Mouse (Mus musculus) forebrain, postnatal 0 days (tissue): ENCODE data around the gene Sclt1. TPM values are rescaled to one million over a fixed set of nuclear protein-coding genes. Genes with fewer than 3 reads are reported as not detected.
A peak's percentile ranks its signal among the peaks of the same experiment; 100 is the strongest.
"Not testable (repeated sequence)": the region's sequence is repeated elsewhere in the genome, so short reads cannot be mapped to it uniquely, and the experiment has no call there.

ENCODE experiments used
- ATAC-seq: fragments of 200-750 bp; cut with Nextera tagmentation; 2 replicates; pipeline ENCODE4 v1.8.0; 2017; ENCODE audit warnings: mild to moderate bottlenecking, moderate library complexity
- DNase-seq: peaks from one replicate; pipeline ENCODE4 v3.0.0-alpha.2; 2015
- H3K27ac ChIP-seq: fragments of 300-500 bp; sonication (generic); 2 replicates; pipeline ENCODE4 v1.5.1; 2014; ENCODE audit warnings: low read depth, mild to moderate bottlenecking, antibody characterized with exemption, low read length, moderate library complexity, mixed read lengths
- H3K27me3 ChIP-seq: fragments of 300-500 bp; sonication (generic); 2 replicates; pipeline ENCODE4 v1.6.1; 2014; ENCODE audit warnings: mild to moderate bottlenecking, low read length, mixed read lengths; ENCODE audit not compliant: insufficient read depth
- H3K36me3 ChIP-seq: fragments of 300-500 bp; sonication (generic); 2 replicates; pipeline ENCODE4 v1.6.1; 2014; ENCODE audit warnings: mild to moderate bottlenecking, moderate library complexity; ENCODE audit not compliant: insufficient read depth
- H3K4me1 ChIP-seq: fragments of 300-500 bp; sonication (generic); 2 replicates; pipeline ENCODE4 v1.6.1; 2014; ENCODE audit warnings: antibody characterized with exemption; ENCODE audit not compliant: insufficient read depth
- H3K4me2 ChIP-seq: fragments of 300-500 bp; sonication (generic); 2 replicates; pipeline ENCODE4 v1.6.1; 2014; ENCODE audit warnings: low read depth, mild to moderate bottlenecking, moderate library complexity
- H3K4me3 ChIP-seq: fragments of 300-500 bp; sonication (generic); 2 replicates; pipeline ENCODE4 v1.5.1; 2014; ENCODE audit warnings: low read depth, low read length, mixed read lengths
- H3K9ac ChIP-seq: fragments of 300-500 bp; sonication (generic); 2 replicates; pipeline ENCODE4 v1.6.1; 2014; ENCODE audit warnings: mild to moderate bottlenecking
- H3K9me3 ChIP-seq: fragments of 300-500 bp; sonication (generic); 2 replicates; pipeline ENCODE4 v1.6.1; 2016; ENCODE audit warnings: low read length
- CTCF ChIP-seq: sonication (generic); IDR thresholded peaks from 2 replicates; pipeline ENCODE4 v1.5.1; 2016; ENCODE audit warnings: antibody characterized with exemption, control low read depth, low read depth
- WGBS: fragments of 180-500 bp; shearing (Covaris S2); extraction: QIAGEN DNeasy Blood & Tissue Kit; methylation state at CpG from one replicate; pipeline ENCODE4 v1.1.7; 2014; 5-methylcytosine and 5-hydroxymethylcytosine counted together
- polyA plus RNA-seq: library from polyadenylated mRNA; unstranded; fragments of >200 nt; fragmentation: Nextera tagmentation; extraction: Ambion mirVana; gene quantifications from 2 replicates; pipeline ENCODE4 v1.2.1, GENCODE M21; 2015
- total RNA-seq: library from RNA; depleted of rRNA; stranded (reverse); fragments of >200 nt; gene quantifications from 2 replicates; pipeline ENCODE4 v1.2.3, GENCODE M21; 2014

Gene Sclt1
- total and polyA plus RNA-seq, 2 experiments from 2014 or later: 12.3 to 23.6 TPM

- WGBS: 65% methylated on average over 4 of the region's 4 CpGs
- H3K4me2 ChIP-seq: no peak overlapping the region
- no peaks in the 10 kb centered on the region for H3K4me1 ChIP-seq
- DNase-seq (peak; percentile 68), ATAC-seq (peak; percentile 94)
- no peaks in the 10 kb centered on the region for H3K36me3 ChIP-seq
- H3K9me3 ChIP-seq: no peaks in the 10 kb centered on the region
- TF ChIP-seq CTCF: no peak
- no peak overlapping the region for H3K4me3 ChIP-seq
- H3K27ac ChIP-seq: peak overlapping the region; percentile 46; the same call in 1 of the 2 replicates
- H3K27me3 ChIP-seq: no peaks in the 10 kb centered on the region
- H3K9ac ChIP-seq: no peak overlapping the region
These were observed 49.7 kb downstream of the Sclt1 start for GRCm38 (mm10) chr3:41692440-41693142.

GRCm38 (mm10) chr3:41690114-41690640 is 52.1 kb downstream of the Sclt1 start:
- not testable (repeated sequence) for H3K4me2 ChIP-seq, H3K9me3 ChIP-seq, ATAC-seq, H3K4me1 ChIP-seq, H3K4me3 ChIP-seq, H3K27ac ChIP-seq, H3K9ac ChIP-seq, H3K27me3 ChIP-seq, H3K36me3 ChIP-seq, DNase-seq
- WGBS: 94% methylated on average over 13 of the region's 13 CpGs

- H3K9ac ChIP-seq: no peak overlapping the region
- H3K27ac ChIP-seq: no peak overlapping the region
- ATAC-seq: no peak
- H3K27me3 ChIP-seq: no peaks in the 10 kb centered on the region
- no peak overlapping the region for H3K4me3 ChIP-seq
- H3K36me3 ChIP-seq: no peaks in the 10 kb centered on the region
- no peak overlapping the region for H3K4me2 ChIP-seq
- no peaks in the 10 kb centered on the region for H3K9me3 ChIP-seq
- H3K4me1 ChIP-seq: no peaks in the 10 kb centered on the region
- no peak for TF ChIP-seq CTCF
- DNase-seq: no peak
- 81% methylated on average over 2 of the region's 2 CpGs for WGBS
These were observed 55.9 kb downstream of the Sclt1 start for GRCm38 (mm10) chr3:41686396-41686795.

GRCm38 (mm10) chr3:41682084-41682483 is 60.2 kb downstream of the Sclt1 start:
- H3K27ac ChIP-seq: no peak overlapping the region
- peaks cover 2% of the 10 kb centered on the region; the same call in 1 of the 2 replicates for H3K36me3 ChIP-seq
- TF ChIP-seq CTCF: no peak
- H3K4me2 ChIP-seq: no peak overlapping the region
- H3K4me1 ChIP-seq: no peaks in the 10 kb centered on the region
- 91% methylated on average over 4 of the region's 4 CpGs for WGBS
- DNase-seq (no peak), ATAC-seq (no peak)
- no peaks in the 10 kb centered on the region for H3K9me3 ChIP-seq
- no peak overlapping the region for H3K4me3 ChIP-seq
- H3K9ac ChIP-seq: no peak overlapping the region
- H3K27me3 ChIP-seq: no peaks in the 10 kb centered on the region

GRCm38 (mm10) chr3:41676648-41677047 is 65.7 kb downstream of the Sclt1 start:
- ATAC-seq: no peak
- H3K9me3 ChIP-seq: no peaks in the 10 kb centered on the region
- no peak overlapping the region for H3K27ac ChIP-seq
- H3K4me1 ChIP-seq: no peaks in the 10 kb centered on the region
- TF ChIP-seq CTCF: no peak
- H3K4me3 ChIP-seq: no peak overlapping the region
- H3K36me3 ChIP-seq: peaks cover 11% of the 10 kb centered on the region
- H3K9ac ChIP-seq: no peak overlapping the region
- no peaks in the 10 kb centered on the region for H3K27me3 ChIP-seq
- no peak for DNase-seq
- WGBS: 96% methylated on average over 2 of the region's 2 CpGs
- H3K4me2 ChIP-seq: no peak overlapping the region

- ATAC-seq (no peak), DNase-seq (no peak)
- Histone ChIP-seq H3K4me1 (no peaks in the 10 kb centered on the region), H3K4me2 (no peak overlapping the region), H3K36me3 (peaks cover 11% of the 10 kb centered on the region), H3K27ac (no peak overlapping the region), H3K9me3 (no peaks in the 10 kb centered on the region), H3K27me3 (no peaks in the 10 kb centered on the region), H3K9ac (no peak overlapping the region), H3K4me3 (no peak overlapping the region)
- TF ChIP-seq CTCF: no peak
These were observed 67.5 kb downstream of the Sclt1 start for GRCm38 (mm10) chr3:41674778-41675177.

- ATAC-seq (no peak), DNase-seq (no peak)
- 92% methylated on average over 1 of the region's 1 CpGs for WGBS
- Histone ChIP-seq H3K9me3 (no peaks in the 10 kb centered on the region), H3K27me3 (no peaks in the 10 kb centered on the region), H3K4me2 (no peak overlapping the region), H3K4me1 (no peaks in the 10 kb centered on the region), H3K27ac (no peak overlapping the region), H3K36me3 (0 out of 2 replicates have a peak, but pooled peaks cover 11% of the 10 kb centered on the region), H3K9ac (no peak overlapping the region), H3K4me3 (no peak overlapping the region)
- TF ChIP-seq CTCF: no peak
These were observed 86.7 kb downstream of the Sclt1 start for GRCm38 (mm10) chr3:41655642-41656041.
